Mouse (Mus musculus) CD4-positive, CD25-positive, alpha-beta regulatory T cell (primary cell): ENCODE data around the gene Pnmal2. TPM values are rescaled to one million over a fixed set of nuclear protein-coding genes. Genes with fewer than 3 reads are reported as not detected.

Experiments
- polyA plus RNA-seq: library from polyadenylated mRNA; unstranded; fragments of 100-300 nt; shearing (Covaris generic); gene quantifications from one replicate; pipeline ENCODE4 v1.2.1, GENCODE M21; 2017

Gene Pnmal2
- polyA plus RNA-seq = not detected

GRCm38 (mm10) chr7:16944061-16944807, at the start of gene Pnmal2:
Gene Pnmal2 (plus strand): TSS chr7:16944682.

DNA sequence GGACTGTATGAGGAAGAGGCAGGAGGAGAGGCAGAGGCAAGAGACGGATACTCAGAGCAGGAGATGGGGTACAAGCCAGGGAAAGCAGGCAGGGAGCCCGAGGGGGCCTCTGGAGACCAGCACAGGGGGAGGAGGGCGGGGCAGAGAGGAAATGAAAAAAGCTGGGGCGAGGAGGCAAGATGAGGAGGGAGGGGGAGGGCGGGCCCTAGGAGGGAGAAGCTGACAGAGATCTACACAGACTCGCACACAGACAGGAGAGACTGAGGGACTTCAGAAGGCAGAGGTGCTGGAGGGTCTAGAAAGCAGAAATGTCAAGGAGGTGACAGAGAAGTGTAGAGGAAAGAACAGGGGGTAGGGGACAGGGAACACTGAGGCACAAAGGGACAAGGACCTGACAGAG, 38.2 kb upstream of the Pnmal2 start, which contains the start of gene Ptgir:
Ptgir (plus strand) TSS at position 210 of the 400 bp plus-strand sequence.

GRCm38 (mm10) chr7:16924037-16924834, 20.2 kb upstream of the Pnmal2 start, which contains the start of gene Calm3:
Gene Calm3 (minus strand): TSS chr7:16924114.

DNA sequence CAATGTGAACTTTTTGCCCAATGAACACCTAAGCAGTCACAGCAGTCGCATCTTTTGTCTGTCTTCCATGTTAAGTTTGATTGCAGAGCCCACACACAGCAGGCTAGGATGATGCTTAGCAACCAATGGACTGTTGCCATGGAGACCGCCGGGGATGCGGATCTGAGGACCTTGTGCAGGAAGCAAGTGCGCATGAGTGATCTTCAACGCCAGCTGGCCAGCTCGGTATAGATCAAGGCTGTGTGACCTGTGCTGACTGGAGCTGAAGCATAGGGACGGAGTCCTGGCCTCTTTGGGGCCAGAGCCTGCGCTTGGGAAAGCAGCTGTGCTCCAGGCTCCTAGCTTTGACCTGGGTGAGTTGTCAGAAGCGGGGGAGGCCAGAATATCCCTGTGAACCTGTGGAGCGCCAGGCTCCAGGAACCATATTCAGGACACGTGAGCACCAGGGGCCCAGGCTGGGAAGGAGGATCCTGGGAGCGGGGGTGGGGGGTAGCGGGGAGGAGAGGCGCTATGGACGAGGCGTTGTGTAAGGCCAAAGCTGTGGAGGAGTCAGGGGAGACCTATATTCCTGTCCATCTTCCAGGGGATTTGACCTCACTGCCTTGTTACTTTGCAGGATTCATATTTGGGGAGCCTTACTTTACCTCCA, 15.2 kb downstream of the Pnmal2 start, which contains the start of gene Pnmal1:
Pnmal1 (plus strand) TSS at position 141 of the 649 bp plus-strand sequence.

GRCm38 (mm10) chr7:16982859-16983568, 38.5 kb downstream of the Pnmal2 start, which contains the start of gene Gm42372:
Gene Gm42372 (plus strand): TSS chr7:16983086.

GRCm38 (mm10) chr7:16992451-16992807, 47.9 kb downstream of the Pnmal2 start, which contains the start of gene Ccdc8:
Gene Ccdc8 (plus strand): TSS chr7:16992708.

Other genes starting within 250 kb of the Pnmal2 start
- not detected for gene Ceacam9, start 222.8 kb upstream of the Pnmal2 start, polyA plus RNA-seq
- 195 TPM for gene Ap2s1, start 206.3 kb upstream of the Pnmal2 start, polyA plus RNA-seq
- 349 TPM for gene Slc1a5, start 163.3 kb upstream of the Pnmal2 start, polyA plus RNA-seq
- 84.7 TPM for gene Strn4, start 128.8 kb upstream of the Pnmal2 start, polyA plus RNA-seq
- gene Fkrp, start 128.0 kb upstream of the Pnmal2 start, polyA plus RNA-seq = 25.6 TPM
- 220 TPM for gene Prkd2, start 101.8 kb upstream of the Pnmal2 start, polyA plus RNA-seq
- 0.12 TPM for gene Dact3, start 69.4 kb upstream of the Pnmal2 start, polyA plus RNA-seq
- gene Gng8, start 52.9 kb upstream of the Pnmal2 start, polyA plus RNA-seq = not detected
- 10.5 TPM for gene Ptgir, start 38.2 kb upstream of the Pnmal2 start, polyA plus RNA-seq
- 135 TPM for gene Calm3, start 20.6 kb upstream of the Pnmal2 start, polyA plus RNA-seq
- gene Pnmal1, start 15.0 kb downstream of the Pnmal2 start, polyA plus RNA-seq = not detected
- gene Gm42372, start 38.4 kb downstream of the Pnmal2 start, polyA plus RNA-seq = 3.3 TPM
- 0.13 TPM for gene Ccdc8, start 48.0 kb downstream of the Pnmal2 start, polyA plus RNA-seq
- 136 TPM for gene Ppp5c, start 83.2 kb downstream of the Pnmal2 start, polyA plus RNA-seq
- gene Hif3a, start 117.7 kb downstream of the Pnmal2 start, polyA plus RNA-seq = 0.71 TPM
- gene Psg16, start 129.4 kb downstream of the Pnmal2 start, polyA plus RNA-seq = 0.68 TPM
- gene Ceacam3, start 205.6 kb downstream of the Pnmal2 start, polyA plus RNA-seq = not detected